Mouse (Mus musculus) embryo, embryonic 10 days (tissue): ENCODE measurements around the gene Insrr.
"Not testable (repeated sequence)": the region's sequence is repeated elsewhere in the genome, so short reads cannot be mapped to it uniquely, and the experiment has no call there.

Experiments
- DNase-seq: peaks from one replicate; pipeline ENCODE4 v3.0.0-alpha.2; 2015; ENCODE audit warnings: low spot score

Gene Insrr

GRCm38 (mm10) chr3:87778283-87778682, 18.5 kb upstream of the Insrr start:
- no peak for DNase-seq

GRCm38 (mm10) chr3:87779086-87779485, 17.7 kb upstream of the Insrr start:
- DNase-seq: no peak

- DNase-seq: no peak
Measured at GRCm38 (mm10) chr3:87783282-87784023, 13.3 kb upstream of the Insrr start.

GRCm38 (mm10) chr3:87785156-87785555, 11.6 kb upstream of the Insrr start:
- DNase-seq: no peak

GRCm38 (mm10) chr3:87785626-87786214, 11.0 kb upstream of the Insrr start:
- no peak for DNase-seq

- DNase-seq: no peak
Measured at GRCm38 (mm10) chr3:87789248-87789647, 7.5 kb upstream of the Insrr start.

- no peak for DNase-seq
Measured at GRCm38 (mm10) chr3:87789768-87790167, 7.0 kb upstream of the Insrr start.

GRCm38 (mm10) chr3:87794922-87795325, 1.8 kb upstream of the Insrr start, which contains the start of gene Ntrk1:
TSS of gene Ntrk1 (minus strand) at chr3:87795162.
- DNase-seq: peak; percentile 51

GRCm38 (mm10) chr3:87795336-87796277, 1.1 kb upstream of the Insrr start:
- peak; percentile 83 for DNase-seq

- DNase-seq: no peak
Measured at GRCm38 (mm10) chr3:87801681-87802080, 4.9 kb downstream of the Insrr start.

- DNase-seq: no peak
Measured at GRCm38 (mm10) chr3:87804038-87804677, 7.4 kb downstream of the Insrr start.

- peak; percentile 51 for DNase-seq
Measured at GRCm38 (mm10) chr3:87809322-87809962, 12.7 kb downstream of the Insrr start.

- DNase-seq: no peak
Measured at GRCm38 (mm10) chr3:87811297-87811696, 14.5 kb downstream of the Insrr start.

GRCm38 (mm10) chr3:87812413-87812812, 15.7 kb downstream of the Insrr start:
- no peak for DNase-seq

GRCm38 (mm10) chr3:87812873-87813272, 16.1 kb downstream of the Insrr start:
- no peak for DNase-seq

- no peak for DNase-seq
Measured at GRCm38 (mm10) chr3:87816166-87816565, 19.4 kb downstream of the Insrr start.

- DNase-seq: peak; percentile 94
Measured at GRCm38 (mm10) chr3:87816646-87817093, 19.9 kb downstream of the Insrr start.

- DNase-seq: no peak
Measured at GRCm38 (mm10) chr3:87818226-87818625, 21.5 kb downstream of the Insrr start.

GRCm38 (mm10) chr3:87824206-87824605, 27.5 kb downstream of the Insrr start, which contains the start of gene Pear1:
TSS of gene Pear1 (minus strand) at chr3:87824306.
- not testable (repeated sequence) for DNase-seq

- DNase-seq: no peak
Measured at GRCm38 (mm10) chr3:87828435-87828834, 31.7 kb downstream of the Insrr start.

GRCm38 (mm10) chr3:87829025-87829424, 32.3 kb downstream of the Insrr start:
- DNase-seq: no peak
